Mouse (Mus musculus) CD8-positive naive resting alpha-beta T cell, adult 2 months (primary cell): Measurements from ENCODE around the gene Eaf2.
A peak's percentile ranks its signal among the peaks of the same experiment; 100 is the strongest.

Experiments
- DNase-seq, 2 experiments: peaks; one replicate each; pipeline ENCODE4 v3.0.0; 2022; ENCODE audit warnings: low read depth in 2 of 2, low spot score in 2 of 2

Gene Eaf2

DNA sequence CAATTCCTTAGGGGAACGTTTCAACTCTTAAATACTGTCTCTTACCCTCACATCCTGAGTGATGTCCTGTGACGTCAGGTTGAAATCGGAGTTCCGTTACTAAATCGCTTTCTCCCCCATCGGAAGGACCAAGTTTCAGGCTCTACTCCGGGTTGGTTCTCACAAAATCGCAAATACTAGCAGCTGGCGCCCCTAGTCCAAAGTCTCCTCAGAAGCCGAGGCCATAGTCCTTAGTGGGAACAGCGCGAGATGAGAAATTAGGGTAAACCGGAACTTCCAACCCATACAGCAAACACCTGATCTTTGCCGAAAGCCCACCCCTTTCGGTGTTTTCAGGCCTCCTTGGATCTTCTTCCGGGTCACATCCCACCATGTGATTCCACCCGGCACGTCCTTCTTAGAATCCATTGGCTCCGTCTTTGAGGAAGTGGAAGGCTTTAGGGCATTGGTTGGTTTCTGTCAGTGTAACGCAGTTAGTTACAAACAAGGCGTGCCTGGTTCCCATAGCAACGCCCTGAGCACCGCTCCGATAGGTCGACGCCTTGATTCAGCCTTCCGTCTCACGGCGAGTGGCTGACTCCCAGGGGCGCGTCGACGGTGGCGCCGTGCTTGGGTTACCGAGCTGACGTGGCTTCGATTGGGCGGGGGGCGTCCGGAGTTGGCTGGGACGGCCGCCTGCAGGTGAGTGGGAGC is at the start of gene Eaf2, which contains the start of gene Golgb1:
Gene Eaf2 (minus strand): TSS at position 421 of the 693 bp plus-strand sequence.
Gene Golgb1 (plus strand): TSS at position 558 of the 693 bp plus-strand sequence.
- DNase-seq, result peak; percentile 93

DNA sequence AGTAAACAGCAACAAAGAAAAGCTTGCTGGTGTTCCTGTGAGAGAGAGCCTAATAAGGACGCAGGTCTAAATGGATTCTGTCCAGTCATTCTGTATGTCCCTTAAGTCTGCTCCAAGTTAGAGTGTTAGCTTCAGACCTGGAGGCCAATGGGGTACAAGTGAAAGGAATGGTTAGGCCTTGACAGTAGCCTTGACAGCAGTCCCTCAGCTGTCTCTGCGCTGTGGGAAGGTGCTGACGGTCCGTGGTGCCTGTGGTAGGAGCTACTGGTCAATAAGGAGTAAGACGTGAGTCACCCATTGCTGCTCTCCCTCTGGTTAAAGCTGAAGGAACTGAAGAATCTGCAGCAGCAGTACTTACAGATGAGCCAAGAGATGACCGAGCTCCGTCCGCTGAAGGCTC is 49.5 kb upstream of the Eaf2 start:
- DNase-seq, result no peak

DNA sequence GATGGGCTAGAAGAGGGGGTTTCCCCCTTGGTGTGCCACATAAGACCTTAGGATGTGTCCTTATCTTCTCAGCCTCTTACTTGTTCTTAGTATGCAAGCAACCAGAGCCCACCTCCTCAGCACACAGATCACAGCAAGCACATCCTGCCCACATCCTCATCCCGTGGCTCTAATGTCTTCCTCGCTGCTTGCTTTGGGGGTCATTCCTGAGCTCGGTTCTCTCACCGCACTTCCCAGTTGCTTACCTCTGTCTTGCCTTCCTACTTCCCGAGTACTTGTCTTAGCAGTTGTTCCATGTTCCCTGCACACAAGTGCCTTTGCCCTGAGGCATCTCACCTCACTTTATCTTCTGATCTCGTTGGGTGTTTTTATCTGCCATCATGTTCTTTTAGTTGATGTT is 47.2 kb upstream of the Eaf2 start:
- no peak for DNase-seq

DNA sequence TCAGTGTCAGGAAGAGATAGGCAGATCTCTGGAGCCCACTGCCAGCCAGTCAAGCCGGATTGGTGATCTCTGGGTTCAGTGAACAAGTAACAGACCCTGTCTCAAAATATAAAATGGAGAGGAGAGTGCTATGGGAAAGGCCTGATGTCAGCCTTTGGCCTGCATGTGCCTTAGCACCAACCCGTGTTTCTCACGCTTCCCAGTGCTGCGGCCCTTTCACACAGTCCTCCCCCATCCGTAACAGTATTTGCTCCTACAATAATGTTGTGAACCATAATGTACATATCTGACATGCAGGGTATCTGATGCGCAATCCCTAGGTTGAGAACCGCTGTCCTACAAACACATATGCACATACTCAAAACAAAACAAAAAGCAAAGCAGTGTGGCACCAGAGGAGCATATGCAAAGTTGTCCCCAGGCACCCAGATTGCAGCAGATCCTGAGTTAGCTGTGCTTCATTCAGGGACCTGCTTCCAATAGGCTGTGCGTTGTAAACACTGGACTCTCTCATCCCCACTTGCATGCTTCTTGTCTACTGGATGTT is 46.3 kb upstream of the Eaf2 start:
- no peak for DNase-seq

DNA sequence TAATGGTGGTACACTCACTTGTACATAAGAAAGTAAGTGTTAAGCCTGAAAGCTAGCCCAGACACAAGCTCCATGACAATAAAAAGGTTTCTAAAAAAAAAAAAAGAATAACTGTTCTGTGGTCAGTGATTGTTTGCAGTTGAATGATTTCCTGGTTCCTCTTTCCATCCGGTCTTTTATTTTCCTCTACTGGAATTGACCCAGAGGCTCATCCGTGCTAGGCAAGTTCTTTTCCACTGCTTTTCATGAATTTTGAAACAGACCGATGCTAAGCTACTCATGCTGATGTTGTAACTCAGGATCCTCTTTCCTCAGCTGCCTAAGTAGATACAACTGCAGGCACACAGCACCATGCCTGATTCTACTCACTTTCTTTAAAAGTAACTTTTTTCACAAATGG is 45.6 kb upstream of the Eaf2 start:
- no peak for DNase-seq

DNA sequence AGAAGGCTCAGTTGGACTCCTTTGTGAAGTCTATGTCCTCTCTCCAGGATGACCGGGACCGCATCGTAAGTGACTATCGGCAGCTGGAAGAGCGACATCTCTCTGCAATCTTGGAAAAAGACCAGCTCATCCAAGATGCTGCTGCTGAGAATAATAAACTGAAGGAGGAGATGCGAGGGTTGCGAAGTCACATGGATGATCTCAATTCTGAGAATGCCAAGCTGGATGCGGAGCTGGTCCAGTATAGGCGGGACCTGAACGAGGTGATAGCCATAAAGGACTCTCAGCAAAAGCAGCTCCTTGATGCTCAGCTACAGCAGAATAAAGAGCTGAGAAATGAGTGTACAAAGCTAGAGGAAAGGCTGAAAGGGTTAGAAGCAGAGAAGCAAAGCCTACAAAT is 43.7 kb upstream of the Eaf2 start:
- no peak for DNase-seq

DNA sequence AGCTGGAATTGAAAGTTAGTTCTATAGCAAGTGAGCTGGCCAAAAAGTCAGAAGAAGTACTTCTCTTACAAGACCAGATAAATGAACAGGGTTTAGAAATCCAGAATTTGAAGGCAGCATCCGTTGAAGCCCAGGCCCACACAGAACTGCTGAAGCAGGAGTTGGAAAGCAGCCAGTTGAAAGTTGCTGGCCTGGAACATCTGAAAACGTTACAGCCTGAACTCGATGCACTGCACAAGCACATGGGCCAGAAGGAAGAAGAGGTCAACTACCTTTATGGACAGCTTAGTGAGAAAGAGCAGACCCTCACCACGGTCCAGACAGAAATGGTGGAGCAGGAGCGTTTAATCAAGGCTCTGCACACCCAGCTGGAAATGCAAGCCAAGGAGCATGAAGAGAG is 39.4 kb upstream of the Eaf2 start:
- no peak for DNase-seq

DNA sequence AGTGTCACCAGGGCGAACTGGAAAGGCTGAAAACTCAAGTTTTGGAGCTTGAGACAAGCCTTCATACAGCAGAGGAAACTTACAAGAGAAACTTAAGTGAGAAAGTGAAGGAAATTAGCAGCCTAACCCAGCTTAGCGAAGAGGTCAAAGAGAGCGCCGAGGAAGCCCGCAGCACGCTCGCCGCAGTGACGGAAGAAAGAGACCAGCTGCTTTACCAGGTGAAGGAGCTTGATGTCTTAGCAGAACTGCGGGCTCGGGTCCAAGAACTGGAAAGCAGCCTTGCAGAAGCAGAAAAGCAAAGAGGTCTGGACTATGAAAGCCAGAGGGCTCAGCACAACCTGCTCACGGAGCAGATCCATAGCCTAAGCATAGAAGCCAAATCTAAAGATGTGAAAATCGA is 37.5 kb upstream of the Eaf2 start:
- DNase-seq, result no peak

DNA sequence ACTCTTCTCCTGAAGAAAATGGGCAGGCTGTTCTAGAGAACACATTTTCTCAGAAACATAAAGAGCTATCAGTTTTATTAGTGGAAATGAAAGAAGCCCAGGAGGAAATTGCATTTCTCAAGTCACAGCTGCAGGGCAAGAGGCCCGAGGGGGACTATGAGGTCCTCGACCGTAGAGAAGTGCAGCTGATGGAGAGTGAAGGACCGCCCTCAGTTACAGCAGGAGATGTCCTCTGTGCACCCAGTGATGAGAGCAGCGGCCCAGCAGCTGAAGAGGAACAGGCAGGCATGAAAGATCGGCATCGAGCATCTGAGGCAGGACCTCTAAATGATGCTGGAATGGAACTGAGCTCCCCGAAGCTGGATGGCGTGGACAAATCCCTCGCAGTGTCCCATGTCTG is 37.1 kb upstream of the Eaf2 start:
- DNase-seq, result no peak

DNA sequence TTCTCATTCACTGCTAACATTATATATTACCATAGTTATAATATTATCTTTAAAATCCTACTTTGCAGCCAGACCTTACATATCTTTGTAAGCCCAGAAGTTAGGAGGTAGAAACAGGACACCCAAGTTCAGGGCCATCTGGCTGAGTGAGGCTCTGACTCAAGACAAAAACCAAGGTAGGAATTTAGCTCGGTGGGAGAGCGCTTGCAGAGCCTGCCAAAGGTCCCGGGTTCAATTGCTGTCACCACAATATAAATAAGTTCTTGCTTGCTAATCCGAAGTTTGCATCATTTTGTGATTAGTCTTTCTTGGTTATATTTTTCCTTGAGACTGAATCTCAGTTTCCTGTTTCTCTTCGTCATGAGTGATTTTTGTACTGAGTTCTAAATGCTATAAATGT is 28.4 kb upstream of the Eaf2 start:
- no peak for DNase-seq

DNA sequence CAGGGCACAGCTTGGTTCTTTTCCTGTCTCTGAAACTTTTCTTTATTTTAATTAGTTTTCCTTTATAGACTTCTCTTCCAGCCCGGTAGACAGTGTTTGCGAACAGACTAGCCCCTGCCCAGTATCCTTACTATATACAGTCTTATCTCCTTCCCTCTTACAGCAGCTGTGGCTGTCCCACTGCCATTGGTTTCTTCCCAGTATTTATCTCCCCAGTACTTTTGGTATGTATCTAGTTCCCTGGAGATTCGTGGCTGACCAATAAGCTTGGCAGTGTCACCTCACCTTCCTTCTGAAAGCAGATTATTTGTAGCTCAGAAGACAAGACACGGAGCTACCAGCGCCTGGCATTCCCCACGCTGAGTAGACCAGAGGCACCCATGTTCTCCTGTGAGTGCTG is 21.9 kb upstream of the Eaf2 start:
- DNase-seq, result no peak

DNA sequence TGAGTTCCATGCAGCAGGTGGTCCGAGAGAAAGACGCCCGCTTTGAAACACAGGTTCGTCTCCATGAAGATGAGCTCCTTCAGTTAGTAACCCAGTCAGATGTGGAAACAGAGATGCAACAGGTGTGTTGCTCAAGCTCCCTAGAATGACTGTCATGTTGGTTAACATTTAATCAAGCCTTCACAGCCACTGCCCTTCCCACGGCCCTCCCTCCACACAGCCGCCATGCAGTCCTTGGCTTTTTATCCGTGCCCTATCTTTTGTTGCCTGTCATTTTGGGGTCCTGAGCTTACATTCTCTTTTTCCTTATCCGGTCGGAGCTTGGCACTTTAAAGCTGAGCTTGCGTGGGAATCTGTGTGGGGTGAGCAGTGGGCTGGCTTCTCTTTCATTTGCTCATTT is 18.5 kb upstream of the Eaf2 start:
- no peak for DNase-seq

DNA sequence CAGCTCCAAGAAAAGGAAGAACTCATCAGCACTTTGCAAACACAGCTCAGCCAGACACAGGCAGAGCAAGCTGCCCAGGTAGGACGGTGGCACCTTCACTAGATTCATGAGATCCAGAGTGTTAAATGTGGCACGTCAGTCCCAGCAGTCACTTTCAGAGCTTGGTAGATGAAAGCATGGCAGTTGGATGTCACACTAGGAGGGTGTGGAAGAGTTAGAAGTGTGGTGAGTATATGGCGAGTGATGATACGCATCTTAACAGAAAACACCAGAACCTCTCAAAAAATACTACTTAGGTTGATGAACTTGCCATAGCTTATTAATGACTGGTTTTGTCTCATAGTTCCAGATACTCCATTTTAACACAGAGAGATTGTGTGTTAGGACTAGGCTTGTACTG is 16.6 kb upstream of the Eaf2 start:
- DNase-seq, result no peak

DNA sequence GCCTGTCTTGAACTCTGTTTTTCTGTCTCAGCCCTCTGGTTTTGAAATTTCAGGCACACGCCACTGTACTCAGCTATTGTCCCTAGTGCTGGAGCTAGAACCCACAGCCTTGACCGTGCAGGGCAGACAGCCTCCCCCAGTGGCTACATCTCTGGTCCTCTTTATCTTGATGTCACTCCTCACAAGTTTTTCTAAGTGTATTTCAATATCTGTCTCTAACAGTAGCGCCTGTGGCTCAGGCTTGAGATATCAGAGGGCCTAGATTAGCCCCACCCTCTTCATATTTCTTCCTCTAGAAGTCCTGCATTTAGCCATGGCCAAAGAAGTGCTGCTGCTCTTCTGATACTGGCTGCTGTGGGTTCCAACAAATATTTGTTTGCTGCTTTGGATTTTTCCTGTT is 15.8 kb upstream of the Eaf2 start:
- DNase-seq, result no peak

DNA sequence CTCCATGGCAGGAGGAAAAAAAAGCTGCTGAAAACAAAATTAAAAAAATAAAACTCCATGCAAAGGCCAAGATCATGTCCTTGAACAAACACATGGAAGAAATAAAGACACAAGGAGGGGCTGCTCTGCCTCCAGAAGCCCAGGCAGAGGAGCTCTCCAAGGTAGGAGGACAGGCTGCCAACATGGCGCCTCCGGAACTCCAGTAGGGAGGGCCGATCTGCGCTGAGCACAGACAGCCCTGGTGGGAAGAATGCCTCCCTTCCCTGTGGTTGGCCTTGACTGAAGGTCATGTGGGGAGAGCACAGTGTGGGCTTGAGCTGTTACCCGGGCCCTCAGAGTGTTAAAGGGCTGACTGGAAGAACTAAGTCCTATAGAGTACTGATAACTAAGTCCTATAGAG is 12.7 kb upstream of the Eaf2 start:
- no peak for DNase-seq

DNA sequence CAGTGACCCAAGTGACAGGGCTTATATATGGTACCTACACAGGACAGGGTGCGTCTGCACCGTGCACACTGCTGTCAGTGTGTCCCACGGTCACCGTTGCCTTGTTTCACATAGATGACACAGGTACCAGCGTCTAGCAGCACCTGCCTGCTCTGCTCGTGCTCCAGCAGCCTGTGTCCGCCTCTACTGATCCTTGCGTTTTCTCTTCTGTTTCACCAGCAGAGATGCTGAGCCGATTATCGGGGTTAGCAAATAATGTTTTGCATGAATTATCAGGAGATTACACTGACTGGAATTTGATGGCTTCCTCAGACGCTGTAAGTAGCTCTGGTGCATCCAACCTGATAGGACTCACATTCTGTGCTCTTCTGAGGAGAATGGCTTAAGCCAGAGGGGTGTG is 11.1 kb upstream of the Eaf2 start:
- DNase-seq, result no peak

DNA sequence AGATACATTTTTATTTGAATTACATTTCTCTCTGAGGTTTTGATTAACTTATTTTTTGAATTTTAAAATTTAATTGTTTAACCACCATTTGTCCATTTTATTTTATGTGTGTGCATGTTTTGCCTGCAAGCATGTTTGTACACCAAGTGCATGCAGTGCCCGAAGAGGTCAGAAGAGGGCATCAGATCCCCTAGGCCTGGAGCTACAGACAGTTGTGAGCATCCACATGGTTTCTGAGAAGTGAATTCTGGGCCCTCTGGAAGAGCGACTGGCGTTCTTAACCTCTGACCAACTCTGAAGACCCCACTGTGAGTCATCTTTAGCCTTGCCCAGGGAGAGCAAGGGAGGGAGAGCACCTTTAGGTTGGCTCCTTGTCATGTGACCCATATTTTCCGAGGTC is 10.1 kb upstream of the Eaf2 start:
- DNase-seq, result peak in 1 of 2 experiments; percentile 34

DNA sequence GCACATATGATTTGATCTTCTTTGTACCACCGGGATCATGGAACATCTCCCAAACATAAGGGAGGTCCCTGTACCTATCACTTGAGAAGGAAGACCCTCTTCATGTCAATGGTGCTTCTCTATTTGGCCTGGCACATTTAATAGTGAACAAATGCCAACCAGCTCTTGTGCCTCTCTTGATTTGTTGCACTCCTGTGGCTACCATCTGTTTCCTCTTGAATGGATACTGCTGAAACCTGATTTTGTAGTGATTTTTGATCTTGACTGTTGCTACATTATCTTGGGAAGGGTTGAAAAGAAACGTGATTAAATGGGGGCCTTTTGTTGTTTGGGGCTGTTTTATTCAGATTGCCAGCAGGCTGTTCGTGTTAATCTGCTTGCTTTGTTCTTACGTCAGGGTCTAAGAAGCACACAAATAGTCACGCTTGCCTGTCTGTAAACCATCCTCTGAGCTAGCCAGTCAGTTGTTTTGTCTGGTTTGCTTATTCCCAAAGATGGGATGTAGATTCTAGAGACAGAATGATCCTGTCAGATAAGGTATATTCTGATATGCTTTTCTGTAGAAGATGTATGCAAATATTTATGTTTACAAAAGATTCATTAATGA is 8.0 kb upstream of the Eaf2 start:
- no peak for DNase-seq

DNA sequence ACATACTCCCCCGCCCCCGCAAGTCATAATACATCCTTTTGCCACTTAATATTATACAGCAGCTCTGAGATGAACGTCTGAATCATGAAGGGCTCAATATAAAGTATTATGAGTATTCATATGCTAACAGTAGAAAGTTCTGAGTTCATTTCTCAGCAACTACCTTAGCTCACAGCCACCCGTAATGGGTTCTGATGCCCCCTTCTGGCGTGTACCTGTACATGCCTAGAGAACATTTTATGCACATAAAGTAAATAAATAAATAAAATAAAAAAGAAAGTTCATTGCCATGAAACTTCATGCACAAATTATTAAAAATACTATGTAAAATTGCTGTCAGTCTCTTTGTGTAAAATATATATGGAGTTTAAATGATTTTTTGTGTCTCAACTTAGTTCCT is 2.5 kb upstream of the Eaf2 start:
- peak; percentile 13 to 33 for DNase-seq

DNA sequence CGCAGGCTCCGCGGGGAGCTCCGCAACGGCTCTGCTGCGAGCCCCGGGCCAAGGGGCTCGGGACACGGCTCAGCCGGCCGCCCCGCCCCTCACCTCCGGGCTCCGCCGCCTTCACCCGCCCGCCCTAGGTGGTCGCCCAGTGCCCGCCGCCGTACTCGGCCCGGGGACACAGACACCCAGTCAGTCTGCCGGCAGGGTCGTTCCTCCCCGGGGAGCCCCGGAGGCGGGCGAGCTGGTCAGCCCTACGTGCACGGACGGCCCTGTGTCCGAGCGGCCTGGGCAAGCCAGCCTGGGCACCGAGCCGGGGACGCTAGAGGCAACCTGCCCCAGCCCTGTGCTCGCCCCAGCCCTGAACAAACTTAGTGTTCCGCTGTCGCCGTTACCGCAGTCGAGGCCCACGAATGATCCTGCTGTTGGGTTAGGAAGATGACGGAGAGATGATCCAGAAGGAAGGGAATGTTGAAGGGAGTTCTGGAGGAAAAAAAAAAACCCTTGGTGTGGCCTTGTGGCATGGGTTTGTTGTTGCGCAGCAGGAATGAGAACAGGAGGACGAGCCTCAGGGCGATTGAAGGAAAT is 561 bp upstream of the Eaf2 start:
- DNase-seq, result no peak

DNA sequence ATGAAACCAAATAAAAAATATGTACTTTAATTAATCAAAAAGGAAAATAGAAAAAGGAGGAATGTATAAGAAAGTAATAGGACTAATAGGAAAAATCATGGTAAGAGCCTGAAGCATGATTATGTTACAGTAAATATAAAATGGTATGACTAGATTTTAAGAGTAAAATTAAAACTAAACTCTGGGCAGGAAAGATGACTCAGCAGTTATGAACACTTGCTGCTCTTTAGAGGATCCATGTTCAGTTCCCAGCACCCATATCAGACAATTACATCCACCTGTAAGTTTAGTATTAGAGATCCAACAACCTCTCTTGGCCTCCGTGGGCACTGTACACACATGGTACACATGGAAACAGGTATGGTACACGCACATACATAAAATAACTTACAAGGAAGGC is 5.4 kb downstream of the Eaf2 start:
- no peak for DNase-seq

DNA sequence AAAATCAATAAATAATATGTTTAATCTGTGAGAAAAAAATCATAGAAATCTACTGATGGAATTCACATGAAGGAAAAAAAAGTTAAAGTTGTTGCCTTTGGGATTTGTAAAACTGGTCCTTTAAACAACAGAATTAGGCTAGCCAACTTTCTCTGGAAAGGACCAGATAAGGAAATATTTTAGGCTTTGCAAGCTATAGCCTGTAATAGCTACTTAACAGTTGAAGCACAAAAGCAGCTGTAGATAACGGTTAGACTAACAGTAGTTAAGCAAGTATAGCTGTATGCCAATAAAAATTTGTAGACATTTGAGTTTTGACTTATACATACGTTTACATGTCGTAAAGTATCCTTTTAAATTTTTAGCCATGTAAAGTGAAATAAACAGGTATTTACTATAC is 11.2 kb downstream of the Eaf2 start:
- DNase-seq, result no peak

DNA sequence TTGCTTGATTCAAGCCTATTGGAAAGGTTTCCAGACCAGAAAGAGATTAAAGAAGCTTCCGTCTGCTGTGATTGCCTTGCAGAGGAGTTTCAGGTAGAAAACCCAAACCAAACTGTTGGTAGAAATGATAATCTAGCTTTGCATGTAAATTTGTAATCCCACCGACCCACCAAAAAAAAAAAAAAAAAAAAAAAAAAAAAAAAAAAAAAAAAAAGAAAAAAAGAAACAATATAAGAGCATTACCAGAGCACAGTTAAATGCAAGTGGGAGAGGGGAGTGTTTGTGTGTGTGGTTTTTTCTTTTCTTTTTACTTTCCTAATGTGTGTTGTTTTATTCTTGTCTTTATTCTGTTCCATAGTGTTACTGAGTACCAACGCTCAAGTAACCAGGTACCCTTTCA is 23.6 kb downstream of the Eaf2 start:
- DNase-seq, result no peak
